Mouse (Mus musculus) spleen, adult 2 months (tissue): ENCODE data around the gene Ankrd52.

Experiments used
- CTCF ChIP-seq: fragments of 200-500 bp; IDR thresholded peaks from 2 replicates; pipeline ENCODE4 v1.5.1; 2011; ENCODE audit warnings: mild to moderate bottlenecking, inconsistent platforms; ENCODE audit not compliant: insufficient read depth, insufficient read length, insufficient replicate concordance; ENCODE audit errors: extremely low read depth
- POLR2A ChIP-seq: fragments of 200-500 bp; IDR thresholded peaks from 2 replicates; pipeline ENCODE4 v1.6.1; 2011; ENCODE audit warnings: low read depth, low read length, inconsistent platforms

- no peak for TF ChIP-seq CTCF
- no peak for TF ChIP-seq POLR2A
Measured at GRCm38 (mm10) chr10:128408591-128409535, 31.9 kb downstream of the Ankrd52 start.
